Mouse (Mus musculus) testis, adult 2 months (tissue): ENCODE measurements around the gene Cept1.

Experiments
- CTCF ChIP-seq: fragments of 200-500 bp; IDR thresholded peaks from 2 replicates; pipeline ENCODE4 v1.5.1; 2012; ENCODE audit warnings: low read depth, mild to moderate bottlenecking, inconsistent platforms, low read length, moderate library complexity; ENCODE audit not compliant: control insufficient read depth, insufficient read depth, insufficient replicate concordance
- POLR2A ChIP-seq: fragments of 200-500 bp; IDR thresholded peaks from 2 replicates; pipeline ENCODE4 v1.6.1; 2012; ENCODE audit warnings: low read depth, mild to moderate bottlenecking, inconsistent platforms, low read length, moderate library complexity; ENCODE audit not compliant: control insufficient read depth

DNA sequence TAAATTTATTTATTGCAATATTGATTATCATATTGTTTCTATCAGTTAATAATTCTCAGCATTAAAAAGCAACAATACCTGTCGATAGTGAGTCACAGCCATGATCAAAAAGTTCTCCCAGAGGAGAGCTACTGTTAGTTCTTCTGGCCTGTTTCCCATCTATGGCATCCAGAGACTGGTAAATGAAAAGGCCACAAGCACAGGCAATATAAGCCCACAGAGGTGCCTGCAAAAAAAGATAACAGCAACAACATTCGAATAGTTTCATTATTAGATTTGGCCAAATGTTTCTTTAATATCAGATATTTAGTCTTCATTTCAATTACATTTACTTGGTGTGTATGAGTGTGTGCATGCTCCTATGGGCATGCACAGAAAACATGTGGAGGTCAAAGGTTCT is 14.3 kb downstream of the Cept1 start:
- TF ChIP-seq POLR2A (no peak), CTCF (no peak)
